Mouse (Mus musculus) layer of hippocampus, adult 11-12 months (tissue): ENCODE measurements around the gene Atp6v1e2.

Experiments used
- DNase-seq: peaks from one replicate; pipeline ENCODE4 v3.0.0; 2022; ENCODE audit warnings: low spot score

The Atp6v1e2 gene

DNA sequence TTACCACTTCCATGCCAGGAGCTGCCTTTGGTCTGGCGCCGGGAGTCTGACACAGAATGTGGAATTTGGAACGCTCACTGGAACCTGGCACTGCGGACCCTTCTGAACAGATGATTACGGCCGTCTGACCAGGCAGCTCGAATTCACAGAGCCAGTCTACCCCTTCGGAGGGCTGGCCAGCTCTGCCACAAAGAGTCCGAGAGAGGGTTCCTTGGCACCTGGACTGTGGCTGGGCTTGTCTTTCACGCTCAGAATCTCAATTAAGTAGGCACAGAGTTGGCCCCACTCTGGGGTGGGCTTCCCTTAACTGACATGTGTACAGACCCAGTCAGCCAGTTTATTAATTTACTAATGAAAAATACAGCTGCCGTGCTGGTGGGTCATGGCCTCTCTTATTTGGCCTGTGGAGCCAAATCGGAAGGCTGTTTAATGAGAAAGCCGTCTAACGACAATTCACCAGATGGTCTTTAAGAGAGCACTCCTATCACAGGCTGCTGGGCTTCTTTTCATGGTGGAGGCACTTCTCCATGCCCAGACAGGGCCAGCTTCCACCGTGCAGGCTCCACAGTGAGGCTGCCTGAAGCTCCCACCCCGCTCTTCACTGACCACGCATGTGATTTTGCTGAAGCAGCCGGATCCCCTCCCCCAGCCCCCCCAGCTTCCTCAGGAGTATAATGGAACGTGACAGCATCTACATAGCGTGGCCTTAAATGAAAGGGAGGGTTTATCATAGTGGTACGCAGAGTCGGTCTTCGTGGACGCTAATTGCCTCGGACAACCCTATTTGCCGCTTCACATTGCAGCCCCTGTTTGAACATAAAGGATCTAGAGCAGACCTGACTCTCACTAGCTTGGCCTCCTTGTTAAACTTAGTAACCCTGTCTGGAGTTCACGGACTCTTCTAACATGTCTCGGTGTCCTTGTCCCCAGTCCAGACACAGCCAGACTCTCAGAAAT, at the start of gene Atp6v1e2:
TSS of gene Atp6v1e2 (minus strand) at position 58 of the 957 bp plus-strand sequence.
- DNase-seq, result no peak

DNA sequence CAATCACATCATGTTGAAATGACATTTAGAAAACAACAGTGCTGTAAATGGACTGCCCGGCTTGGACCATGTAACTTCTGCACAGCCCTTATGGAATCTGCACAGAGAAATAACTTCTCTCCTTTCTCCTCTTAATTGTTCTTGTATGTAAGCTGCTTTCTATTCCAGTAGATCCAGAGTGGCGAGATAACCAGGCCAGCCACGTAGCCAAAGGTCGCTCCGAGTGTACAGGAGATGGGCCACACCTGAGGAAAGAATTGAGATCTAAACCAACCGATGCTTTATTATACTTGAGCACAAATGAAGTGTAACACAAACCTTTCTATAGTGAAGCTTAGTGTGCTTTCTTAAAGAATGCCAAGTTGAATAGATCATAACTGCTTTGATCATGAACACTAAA, 49.6 kb upstream of the Atp6v1e2 start:
- no peak for DNase-seq

DNA sequence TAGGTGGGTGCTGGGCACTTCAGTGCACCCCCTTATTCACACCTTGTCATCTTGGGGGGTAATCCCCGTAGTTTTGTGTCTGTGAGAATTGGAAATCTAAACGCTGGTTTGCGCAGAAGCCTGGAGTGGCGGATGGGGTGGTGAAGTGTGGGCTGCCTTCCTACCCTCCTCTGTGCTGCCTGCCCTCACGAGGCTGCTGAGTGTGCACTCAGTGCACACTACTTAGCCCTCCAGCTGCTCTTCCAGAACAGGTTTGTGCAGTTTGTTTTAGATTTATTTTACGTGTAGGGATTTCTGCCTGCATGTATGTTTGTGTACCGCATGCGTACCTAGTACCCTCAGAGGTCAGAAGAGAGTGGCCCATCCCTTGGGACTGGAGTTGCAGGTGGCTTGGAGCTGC, 43.6 kb upstream of the Atp6v1e2 start:
- no peak for DNase-seq

DNA sequence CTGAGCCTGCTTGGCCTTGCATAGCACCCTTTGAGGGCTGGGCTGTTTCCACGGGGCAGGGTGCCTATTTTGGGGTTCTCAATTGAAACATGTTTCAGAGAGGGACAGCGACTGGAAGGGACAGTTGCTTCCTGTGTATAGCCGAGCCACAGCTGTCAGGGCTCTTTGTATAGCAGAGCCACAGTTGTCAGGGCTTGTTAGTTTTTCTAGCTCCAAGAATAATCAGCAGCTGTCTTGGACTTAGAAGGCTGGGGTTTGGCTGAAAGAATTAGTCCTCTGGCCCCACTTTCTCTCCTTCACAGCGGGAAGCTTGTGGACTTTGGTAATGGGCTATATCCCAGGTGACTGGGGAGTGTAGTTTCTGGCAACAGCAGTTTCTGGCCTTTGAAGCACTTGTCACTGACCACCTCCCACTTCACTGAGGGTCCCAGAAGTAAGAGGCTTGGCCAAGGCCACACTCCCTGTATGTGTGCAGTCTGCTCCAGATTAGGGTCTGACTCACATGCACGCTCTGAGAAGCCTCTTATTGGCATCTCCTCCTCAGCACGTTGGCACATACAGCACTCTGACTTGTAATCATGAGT, 41.0 kb upstream of the Atp6v1e2 start:
- no peak for DNase-seq

DNA sequence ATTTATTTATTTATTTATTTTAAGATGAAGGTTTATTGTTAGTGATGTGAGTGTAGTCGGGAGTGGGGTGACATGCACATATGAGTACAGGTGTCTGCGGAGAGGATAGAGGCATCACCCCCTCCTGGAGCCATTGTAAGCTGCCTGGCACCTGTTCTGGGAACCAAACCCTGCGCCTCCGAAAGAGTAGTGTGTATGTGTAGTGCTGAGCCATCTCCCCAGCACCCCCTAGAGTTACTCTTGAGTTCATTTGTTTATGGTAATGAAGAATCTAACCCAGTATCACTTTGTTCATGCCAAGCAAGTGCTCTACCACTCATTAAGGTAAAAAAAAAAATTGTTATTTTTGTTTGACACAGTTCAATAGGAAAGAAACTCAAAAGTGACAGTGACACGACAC, 40.5 kb upstream of the Atp6v1e2 start:
- DNase-seq, result no peak

DNA sequence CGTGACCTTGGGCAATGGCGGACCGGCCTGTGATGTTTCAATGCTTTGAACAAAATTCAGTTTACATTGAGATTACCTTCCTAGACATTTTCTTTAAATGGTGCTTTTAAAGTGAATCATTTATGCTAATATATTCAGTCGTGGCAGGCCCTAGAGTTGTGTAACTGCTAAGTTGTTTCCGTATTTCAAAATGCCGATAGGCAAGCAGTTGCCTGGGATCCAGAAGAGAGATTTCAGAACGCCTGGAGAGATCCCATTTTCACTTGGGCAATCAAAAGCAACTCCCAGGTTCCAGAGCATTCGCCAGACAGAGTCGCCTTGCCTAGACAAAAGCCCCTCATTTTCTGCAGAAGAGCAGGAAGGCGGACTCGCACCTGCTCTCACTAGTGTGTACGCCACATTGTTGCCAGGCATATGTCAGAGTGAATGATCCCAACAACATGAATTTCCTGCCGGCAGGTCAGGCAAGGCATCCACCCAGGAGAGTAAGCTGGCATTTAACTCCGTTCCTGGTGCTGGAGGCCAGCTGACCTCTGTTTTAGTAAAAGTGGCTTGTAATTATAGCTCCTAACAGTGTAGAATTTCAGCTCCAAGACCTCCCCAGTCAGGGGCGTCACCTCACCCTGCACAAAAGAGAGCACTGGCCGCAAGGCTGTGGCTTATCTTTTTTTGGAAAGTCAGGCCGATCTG, 38.9 kb upstream of the Atp6v1e2 start:
- DNase-seq, result no peak

DNA sequence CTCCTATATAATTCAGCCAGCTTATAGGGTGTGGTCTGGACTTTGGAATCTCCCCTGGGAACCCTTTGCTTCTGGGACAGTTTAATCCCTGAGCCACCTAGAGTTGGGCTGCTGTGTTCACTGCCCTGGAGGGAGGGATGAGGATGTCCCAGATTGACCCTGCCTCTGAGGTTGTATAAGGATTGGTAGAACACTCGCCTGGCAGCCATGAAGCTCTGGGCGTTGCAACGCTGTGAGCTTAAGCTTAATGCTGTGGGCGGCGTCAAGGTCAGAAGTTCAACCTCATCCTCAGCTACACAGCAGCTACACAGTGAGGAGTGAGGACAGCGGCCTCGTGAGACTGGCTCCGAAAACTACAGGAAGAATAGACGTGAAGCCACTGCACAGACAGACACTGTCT, 34.8 kb upstream of the Atp6v1e2 start:
- no peak for DNase-seq

DNA sequence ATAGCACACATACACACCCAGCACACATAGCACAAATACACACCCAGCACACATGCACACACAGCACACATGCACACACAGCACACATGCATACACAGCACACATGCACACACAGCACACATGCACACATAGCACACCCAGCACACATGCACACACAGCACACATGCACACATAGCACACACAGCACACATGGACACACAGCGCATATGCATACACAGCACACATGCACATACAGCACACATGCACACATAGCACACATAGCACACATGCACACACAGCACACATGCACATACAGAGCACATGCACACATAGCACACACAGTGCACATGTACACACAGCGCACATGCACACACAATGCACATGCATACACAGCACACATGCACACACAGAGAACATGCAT, 34.0 kb upstream of the Atp6v1e2 start:
- DNase-seq, result no peak

DNA sequence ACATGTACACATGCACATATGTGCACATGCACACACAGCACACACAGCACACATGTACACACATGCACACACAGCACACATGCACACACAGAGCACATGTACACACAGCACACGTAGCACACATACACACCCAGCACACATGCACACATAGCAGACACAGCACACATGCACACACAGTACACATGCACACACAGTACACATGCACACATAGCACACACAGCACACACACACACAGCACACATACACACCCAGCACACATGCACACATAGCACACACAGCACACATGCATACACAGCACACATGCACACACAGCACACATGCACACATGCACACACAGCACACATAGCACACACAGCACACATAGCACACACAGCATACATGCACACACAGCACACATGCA, 33.5 kb upstream of the Atp6v1e2 start:
- no peak for DNase-seq

DNA sequence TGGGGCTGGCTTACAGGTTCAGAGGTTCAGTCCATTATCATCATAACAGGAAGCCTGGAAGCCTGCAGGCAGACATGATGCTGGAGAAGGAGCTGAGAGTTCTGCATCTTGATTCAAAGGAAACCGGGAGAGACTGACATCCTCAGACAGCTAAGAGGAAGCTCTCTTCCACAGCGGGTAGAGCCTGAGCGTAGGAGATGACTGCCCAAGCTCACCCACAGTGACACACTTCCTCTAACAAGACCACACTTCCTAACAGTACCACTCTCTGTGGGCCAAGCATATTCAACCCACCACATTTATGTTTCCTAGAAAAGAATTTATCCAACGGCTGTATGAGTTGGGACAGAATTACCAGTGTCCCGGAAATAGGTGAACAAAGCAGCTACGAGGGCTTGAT, 30.8 kb upstream of the Atp6v1e2 start:
- DNase-seq, result no peak

DNA sequence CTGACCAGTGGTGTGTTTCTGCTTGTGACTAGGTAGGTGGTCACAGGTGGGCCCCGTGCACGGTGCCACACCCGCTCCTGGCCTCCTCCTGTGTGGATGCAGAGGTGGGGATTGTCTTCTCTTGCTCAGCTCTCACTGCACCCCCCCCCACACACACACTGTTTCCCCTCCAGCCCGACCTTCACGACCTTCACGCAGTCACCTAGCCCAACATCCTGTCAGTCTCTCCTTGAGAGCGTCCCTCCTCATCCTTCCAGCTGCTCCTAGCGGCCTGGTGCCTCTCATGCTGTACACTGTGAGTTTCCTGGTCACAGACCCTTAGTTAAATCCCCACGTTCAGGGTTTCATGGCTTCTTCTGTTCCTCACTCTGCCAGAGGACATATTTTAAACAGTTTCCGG, 28.7 kb upstream of the Atp6v1e2 start:
- no peak for DNase-seq

DNA sequence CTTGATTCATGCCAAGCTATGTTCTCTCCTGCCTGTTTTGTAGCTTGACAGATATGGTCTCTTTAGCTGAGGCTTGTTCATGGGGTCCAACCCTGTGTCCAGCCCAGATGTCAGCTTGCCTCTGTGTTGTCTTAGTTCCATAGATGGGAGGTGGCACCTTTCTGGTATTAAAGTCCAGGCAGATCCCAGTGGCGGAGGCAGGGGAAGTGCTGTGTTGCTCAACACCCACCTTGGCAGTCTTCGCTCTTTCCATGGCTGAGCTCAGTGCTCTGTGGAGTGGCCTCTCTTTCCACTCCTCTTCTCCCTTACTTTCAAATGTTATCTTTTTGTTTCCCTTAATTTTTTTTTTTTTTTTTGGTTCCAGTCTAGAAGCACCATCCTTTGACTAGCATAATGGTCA, 25.4 kb upstream of the Atp6v1e2 start:
- no peak for DNase-seq

DNA sequence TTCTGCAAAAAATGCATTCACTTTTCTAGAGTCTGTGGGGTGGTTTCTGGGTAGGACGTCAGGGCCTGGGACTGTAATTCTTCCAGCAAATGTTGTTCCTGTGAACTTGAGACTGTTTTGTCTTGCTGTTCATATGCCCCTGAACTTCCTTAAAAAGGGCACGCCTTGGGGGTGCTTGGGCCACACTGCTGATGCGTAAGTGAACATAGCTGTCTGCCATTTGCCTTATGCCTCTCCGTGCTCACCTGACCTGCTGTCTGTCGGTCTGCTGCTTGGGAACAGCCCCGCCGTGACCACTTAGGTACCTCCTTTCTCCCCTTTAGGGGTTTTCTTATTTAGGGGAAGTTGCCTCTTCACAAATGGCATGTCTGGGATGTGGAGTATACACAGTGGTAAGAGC, 24.2 kb upstream of the Atp6v1e2 start:
- DNase-seq, result no peak

DNA sequence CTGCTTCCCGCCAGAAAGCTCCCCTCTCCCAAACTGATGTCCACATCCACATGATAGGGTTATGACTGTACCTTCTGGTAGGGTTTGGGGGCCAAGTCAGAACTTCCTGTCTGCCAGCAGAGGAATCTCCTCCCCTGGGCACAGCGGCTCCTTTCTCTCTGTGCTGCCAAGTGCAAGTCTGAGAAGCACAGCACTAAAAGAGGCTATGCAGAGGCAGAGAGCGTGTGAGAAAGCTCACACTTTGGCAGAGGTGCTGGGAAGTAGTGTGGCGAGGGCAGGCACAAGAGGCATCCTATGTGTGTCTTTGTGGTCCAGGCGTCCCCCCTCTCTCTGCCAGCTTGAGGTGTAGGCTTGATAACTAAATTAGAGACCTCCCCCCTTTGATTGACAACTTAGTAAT, 23.3 kb upstream of the Atp6v1e2 start:
- no peak for DNase-seq

DNA sequence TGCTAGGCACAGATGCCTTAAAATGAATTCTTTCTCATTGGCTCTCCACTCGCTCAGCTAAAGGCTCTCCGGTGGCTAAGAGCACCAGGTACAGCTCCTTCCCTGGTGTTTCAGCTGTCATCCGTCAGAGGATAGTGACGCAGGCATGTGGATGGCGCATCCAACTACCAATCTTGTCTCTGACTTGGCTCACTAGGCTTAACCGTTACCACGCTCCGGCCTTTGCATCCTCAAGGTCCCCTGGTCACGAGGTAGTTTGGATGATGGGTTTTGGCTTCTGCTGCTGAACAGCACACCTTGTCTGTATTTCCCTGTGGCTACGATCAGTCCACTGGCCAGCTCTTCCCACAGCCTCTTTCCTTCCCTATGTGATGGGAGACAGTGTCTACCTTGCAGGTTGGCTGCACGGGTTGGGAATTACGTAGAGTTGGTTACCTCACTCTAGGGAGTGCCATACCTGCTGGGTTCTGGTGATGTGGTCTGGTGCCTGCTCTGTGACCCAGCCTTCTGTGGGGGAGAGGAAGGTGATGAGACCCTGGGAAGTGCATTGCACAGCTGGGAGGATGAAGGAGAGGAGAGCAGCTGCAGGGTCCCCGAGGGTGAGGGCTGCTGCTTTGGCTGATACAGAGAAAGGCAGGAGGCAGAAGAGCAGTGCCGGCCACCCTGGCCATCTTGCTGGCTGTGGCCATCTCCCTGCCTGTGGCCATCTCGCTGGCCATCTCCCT, 22.5 kb upstream of the Atp6v1e2 start:
- no peak for DNase-seq

DNA sequence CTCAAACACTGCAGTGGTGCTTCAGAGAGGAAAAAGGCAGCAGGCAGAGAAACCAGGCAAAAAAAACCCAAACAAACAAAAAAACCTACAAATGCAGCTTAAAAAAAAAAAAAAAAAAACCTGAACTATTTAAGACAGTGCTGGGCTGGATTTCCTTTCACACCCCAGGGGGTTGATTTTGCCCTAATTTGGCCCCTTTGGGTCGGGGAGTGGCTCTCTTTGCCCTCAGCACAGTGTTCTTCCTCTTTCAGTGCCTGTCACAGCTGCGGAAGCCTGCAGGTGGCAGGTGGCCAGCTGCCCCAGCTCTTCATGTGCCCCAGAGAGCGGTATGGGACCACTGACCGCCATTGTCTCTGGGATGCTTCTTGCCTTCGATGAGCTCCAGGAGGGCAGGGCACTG, 21.9 kb upstream of the Atp6v1e2 start:
- no peak for DNase-seq

DNA sequence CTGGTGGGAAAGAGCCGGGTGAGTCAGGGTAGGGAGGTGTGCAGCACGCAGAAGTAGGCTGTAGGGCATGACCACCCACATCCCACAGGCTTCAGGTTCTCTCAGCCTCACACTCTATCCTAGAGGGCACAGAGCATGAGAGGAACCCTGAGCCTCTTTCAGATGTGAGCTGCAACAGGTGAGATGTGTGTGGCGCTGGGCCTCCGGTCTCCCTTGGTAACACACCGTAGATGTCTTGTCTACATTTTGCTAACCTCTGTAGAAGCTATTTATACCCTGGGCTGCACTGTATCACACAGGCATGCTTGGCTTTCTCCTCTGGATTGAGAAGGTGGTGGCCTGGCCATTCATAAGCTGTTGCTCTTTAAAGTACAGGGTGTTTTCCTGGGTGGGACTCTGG, 20.9 kb upstream of the Atp6v1e2 start:
- no peak for DNase-seq

DNA sequence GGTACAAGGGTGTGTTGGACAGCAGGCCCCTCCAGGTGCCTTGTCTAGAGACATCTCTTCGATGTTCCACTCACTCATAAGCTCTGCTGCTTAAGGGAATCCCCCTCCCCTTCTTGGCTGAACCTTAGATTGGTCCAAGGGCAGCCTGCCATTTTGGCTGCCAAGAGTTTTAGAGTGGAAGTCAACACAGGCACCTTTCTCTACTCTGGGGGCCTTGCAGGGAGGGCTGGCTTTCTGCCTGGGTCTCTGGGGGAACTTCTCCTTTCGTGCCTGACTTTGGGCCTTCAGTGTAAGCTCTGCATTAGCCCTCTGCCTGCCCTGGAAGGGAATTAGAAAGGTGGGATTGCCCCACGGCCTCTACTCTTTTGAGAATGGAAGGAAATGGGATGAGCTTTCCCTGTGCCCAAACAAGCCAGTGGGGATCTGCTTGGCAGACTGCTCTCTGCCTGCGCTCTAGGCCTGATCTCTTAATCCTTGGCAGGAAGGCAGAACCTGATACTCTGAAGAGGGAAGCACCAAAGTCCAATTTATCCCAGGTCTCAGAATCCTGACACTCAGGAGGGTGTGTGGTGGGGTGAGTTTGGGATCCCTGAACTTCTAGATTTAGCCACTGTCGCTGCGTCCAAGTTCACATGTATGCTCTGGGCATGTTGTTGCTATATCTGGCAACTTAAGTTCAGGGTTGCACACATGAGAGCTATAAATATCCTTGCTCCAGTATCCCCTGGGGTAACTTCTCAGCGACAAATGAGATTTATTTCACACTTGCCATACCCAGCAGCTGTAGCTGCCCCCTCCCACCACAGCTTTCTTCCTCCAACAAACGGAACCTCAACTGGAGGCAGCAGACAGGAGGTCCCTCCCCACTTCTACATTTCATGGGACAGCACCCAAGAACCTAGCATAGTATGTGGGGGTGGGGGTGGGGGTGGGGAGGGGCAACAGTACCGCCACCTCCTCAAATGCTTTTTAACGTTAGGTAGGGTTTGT, 20.1 kb upstream of the Atp6v1e2 start:
- no peak for DNase-seq

DNA sequence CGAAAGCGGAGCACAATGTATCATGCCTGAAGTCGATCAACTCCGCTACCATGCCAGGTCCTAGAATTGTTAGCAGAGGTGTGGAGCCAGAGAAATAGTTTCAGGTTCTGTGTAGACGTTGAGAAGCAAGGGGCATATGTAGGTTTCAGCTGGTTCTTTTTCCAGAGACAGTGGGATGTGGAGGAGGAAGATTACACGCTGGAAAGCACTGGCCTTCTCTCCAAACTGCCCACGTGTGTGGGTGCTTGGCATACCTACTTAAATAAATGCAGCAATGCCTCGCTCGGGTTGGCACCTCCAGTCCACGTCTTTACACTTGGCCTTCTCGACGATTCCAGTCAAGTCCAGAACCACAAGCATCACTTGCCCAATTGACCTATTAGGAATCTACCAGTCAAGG, 19.4 kb upstream of the Atp6v1e2 start:
- no peak for DNase-seq

DNA sequence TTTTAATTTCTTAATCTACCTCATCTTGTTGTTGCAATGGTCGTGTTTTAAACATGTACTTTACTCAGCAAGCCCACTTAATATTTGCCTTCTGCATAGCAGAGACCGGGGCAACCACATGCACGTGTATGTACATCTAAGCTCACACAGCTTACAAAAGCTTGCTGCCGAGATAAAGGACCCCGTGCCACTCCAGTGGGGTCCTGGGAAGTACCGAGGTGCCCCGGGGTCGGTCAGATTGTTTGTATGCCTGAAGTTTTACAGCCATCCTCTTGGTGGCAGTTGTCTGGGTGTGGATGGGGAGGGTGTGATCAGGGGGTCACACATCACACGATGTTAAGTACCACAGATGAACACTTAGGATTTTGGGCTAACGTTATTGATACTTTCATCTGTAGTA, 18.3 kb upstream of the Atp6v1e2 start:
- no peak for DNase-seq

DNA sequence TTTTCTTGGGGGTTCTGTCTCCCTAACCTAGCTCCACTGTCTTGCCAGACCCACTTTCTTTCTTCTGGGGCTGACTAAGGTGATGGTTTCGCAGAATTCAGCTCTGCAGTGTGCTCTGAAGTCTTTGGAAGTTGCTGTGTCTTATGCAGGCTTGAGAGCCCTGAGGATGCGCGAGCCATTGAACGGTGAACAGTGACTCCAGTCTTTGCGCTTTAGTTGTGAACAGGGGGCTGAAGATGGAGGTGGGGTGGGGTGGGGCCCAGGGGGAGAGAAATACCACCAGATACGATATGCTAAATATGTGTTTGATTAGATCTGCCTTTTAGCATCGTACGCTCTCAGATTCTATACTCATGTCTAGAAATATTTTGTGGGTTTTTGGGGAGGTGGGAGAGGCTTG, 17.4 kb upstream of the Atp6v1e2 start:
- DNase-seq, result no peak
